Mouse (Mus musculus): Measurements from ENCODE around the gene Dhrs3.

Gene Dhrs3

DNA sequence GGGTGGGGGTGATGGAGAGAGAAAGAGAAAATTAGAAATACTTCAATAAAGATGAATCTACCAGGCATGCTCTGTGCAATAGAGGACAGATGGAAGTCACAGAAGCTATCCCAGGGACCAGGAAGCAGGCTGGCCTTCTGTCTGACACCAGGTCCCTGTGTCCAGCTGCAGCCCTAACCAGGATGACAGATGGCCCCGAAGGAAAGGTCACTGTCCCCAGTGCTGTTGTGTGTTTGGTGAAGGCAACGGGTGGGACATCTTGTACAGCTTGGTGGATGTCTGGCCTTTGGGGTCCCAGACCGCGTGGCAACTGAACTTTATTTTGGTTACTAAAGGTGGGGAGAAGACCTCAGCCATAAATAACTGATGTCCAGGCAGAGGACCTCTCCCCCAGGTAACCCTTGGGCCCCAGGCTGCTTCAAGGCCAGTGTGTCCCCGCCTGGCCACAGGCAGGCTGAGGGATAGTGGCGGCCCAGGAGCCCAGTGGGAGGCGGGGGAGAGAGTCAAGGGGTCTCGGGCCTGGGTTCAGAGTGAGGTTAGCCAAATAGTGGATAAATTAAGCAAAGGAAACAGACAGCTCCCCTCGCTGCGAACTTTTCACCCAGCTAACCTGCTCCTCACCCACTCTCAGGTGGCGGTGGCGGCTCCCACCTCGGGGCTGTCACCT is 48.3 kb downstream of the Dhrs3 start:
- no peak for DNase-seq

DNA sequence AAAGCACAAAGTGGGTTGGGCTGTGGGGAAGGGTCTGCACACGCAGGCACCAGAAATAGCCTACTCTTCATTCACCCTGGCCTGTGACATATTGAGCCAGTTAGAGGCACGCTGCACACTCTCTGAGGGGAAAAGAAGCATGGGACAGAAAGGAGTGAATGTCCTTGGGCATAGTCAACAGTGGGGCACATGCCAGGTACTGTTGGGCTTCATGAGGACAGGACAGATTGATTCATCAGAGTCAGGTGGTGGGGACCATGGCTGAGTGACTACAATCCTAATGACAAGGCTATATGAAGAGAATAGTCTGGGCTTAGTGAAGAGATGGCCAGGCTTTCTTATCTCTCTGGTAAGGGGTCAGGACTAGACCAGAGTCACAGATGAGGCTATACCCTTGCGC is 49.8 kb downstream of the Dhrs3 start:
- DNase-seq: no peak

DNA sequence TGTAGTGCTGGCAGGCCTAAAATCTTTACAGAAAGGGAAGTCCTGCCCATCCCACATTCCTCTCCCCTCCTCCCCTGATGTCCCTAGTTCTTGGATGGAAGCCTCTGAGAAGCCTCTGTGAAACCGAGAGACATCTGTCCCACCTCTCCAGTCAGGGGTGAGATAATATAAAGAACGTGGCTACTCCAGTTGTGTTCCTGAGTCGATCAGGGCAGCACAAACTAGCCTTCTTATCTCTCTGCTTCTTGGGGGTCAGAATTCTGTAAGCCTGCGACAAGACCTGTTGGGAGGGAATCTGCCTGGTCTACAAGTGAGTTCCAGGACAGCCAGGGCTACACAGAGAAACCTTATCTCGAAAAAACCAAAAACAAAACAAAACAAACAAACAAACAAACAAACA is 50.6 kb downstream of the Dhrs3 start:
- DNase-seq: no peak

DNA sequence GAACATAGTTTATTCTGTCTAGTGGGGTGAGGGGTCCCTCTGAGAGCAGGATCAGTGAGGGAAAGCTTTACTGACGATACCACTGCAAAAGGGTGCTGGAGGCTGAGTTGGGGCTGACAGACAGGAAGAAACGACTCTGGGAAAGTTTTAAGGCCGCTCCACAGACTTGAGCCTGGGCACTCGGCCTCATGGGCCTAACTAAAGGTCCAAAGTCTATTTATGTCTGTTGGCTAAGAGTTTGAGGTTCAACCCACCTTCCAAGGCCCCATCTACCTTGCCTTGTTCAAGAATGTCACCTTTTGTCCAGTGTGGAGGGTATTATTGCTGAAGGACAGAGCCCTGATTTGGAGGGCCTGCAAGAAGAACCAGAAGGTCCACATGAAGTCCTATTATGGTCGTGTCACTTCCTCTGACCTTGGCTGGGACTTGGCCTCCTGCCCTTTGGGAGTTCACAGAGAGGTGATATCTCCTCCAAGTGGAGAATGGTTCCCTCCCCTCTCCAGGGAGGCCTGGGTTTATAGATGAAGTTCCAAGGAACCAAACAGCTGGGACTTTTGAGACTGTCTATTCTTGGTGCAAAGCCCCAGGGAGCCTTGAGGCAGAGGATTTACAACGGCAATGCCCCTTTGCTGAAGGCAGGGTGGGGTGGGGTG is 55.2 kb downstream of the Dhrs3 start:
- peak; percentile 22 to 25 for DNase-seq

DNA sequence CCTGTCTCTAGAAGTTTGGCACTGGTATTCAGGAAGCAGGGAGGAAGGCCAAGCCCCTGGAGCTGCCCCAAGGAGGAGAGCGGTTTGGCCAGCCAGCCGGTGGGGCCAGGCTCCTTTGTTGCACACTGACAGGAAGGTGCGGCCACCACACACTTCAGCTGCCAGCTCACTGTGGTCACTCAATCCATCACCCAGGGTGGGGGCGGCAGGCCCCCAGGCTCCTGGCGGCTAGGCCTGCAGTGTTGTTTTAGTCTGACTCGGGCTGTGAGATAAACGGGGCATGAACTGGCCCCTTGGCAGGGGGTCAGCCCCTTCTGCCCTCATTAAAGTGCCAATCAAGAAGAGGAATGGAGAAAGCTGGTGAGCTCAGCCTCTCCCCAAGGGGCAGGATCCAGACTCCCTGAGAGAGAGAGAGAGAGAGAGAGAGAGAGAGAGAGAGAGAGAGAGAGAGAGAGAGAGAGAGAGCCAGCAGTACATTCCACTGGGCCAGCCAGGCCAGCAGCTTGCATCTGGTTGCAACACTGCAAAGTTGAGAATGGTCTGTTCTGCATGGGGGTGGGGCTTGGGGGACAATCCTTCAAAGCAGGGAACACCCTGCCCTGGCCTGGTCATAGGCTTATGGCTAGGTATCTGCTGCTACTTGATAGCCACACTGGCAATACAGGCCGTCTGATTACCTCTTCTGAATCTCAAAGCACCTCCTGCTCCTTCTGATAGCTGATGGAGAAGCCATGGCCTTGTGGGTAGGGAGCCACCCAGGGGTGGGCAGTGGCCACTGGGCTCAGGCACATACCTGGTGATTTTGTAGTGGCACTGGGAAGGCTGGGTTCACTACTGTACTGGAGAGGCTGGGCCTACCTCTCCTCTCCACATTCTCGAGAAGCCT is 57.1 kb downstream of the Dhrs3 start:
- no peak for DNase-seq

DNA sequence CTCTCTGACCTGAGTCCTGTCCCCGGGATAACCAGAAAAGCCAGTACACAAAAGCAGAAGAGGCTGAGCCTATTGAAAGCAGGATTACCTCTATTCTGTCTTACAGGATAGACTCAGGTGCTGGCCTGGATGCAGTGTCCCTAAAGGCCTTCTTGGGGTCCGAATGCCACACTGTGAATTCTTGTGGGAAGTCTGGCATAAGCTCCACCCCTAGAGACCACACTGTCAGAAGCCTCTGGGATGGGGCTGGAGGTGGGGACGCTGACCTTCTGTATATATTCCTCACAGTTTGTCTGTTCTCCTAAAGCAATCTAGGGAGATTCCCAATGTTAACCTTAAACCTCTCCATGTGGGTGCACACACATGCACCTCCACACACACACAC is 57.7 kb downstream of the Dhrs3 start:
- no peak for DNase-seq

DNA sequence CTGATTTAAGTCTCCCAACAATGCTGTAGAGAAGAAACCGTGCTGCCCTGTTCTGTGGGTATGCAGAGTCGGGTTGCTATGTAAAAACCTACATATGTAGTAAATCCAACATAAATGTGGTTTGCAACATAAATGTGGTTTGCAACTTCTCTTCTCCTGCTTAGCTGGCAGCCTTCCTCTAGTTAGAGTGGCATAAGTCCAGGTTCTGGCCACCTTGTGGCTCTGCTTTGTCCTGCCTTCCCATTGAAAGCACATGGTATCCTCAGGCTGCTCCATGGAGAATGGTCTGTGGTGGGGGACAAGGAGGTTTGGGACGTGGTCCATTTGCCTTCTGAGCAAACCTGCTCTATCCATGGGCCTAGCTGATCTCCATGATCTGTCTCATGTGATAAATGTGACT is 58.3 kb downstream of the Dhrs3 start:
- DNase-seq: no peak

DNA sequence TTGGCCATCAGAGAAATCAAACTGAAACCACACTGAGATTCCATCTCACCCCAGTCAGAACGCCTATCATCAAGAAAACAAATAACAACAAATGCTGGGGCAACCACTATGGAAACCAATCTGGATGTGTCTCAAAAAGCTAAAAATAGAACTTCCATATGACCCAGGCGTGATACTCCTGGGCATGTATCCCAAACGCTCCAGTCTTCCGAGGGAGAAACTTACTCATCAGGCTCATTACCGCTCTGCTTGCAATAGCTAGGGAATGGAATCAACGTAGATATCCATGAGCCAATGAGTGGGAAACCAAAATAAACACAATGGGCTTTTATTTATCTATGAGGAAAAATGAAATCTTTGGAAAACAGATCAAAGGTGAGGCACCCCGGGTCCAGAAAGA is 59.2 kb downstream of the Dhrs3 start:
- no peak for DNase-seq

DNA sequence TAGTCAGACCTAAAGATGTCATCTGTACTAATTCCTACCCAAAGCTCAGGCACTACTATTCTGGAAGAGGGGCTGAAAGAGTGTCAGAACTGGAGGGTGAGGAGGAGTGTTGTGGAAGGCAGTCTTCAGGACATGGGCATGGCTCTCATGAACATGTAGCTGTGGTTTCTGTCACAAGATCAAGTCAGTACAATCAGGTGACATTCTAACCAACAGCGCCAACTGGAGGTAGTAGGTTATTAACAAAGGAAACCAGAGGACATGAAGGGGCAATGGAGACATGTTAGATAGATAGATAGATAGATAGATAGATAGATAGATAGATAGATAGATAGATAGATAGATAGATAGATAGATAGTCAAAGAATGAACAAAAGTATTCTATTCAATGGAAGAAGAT is 60.8 kb downstream of the Dhrs3 start:
- DNase-seq: no peak

DNA sequence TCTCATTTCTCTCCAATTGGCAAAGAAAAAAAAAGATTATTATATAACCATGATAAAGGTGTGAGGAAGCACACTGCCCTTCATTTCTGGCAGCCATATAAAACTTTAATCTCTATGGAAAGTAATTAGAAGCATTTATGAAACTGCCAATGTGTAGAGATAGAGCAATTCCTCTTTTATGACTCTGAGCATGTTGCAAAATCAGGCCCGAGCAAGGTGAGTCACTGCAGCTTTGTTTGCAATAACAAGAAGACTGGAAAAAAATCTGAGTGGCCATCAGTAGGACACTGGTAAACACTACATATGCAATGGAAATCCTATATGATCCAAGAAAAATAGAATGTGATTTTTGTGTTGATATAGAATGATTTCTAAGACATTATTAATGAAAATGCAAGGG is 63.2 kb downstream of the Dhrs3 start:
- no peak for DNase-seq

DNA sequence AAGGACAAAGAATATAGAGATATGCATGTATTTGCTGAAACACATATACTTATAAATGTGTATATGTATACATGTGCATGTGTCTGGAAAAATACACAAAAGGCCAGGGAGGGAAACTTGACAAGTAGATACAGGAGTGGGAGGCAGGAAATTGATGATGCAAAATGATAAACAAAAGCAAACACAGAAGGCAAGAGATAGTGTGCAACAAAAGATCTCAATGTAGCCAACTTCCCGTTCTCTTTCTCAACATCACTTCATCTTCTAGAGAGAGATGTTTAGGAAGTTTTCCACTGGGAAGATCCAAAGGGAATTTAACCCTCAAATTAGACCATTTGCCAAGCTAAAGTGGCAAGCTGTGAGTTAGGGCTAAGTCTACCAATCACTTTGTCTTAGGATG is 63.7 kb downstream of the Dhrs3 start:
- DNase-seq: no peak

DNA sequence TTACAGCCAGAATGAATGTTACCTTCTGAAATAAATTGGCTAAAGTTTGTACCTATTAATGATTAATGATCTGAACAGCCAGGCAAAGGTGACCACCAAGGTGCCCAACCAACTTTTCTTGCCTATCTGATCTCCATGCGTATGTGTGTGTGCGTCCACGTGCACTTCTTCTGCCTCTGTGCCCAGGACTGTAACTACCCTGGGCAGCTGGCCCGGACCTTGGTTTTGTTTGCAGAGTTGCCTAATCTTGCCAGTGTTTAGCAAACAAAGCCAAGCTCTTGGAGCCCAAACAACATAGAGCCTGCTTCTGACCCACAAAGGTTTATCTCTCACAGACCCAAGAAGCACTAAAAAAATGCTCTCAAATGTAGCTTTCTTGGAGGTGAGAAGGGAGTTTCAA is 64.6 kb downstream of the Dhrs3 start:
- no peak for DNase-seq

DNA sequence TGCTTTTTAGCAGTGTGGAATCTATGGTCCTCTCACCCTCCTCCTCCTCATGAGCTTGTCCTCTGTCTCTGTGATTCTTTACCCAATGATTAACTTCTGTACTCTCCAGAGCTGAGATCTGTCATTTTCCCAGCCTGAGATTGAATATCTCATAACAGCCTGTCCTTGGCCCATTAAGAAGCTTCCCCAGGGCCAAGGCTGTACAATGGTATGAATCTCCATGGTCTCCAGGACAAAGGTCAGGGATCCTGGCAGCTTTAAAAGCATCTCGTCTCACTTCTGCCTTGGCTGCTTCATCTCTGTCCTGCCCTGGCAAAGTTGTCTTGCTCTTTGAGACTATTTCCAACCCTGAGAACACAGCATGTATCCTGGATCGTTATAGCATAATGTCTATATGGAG is 65.1 kb downstream of the Dhrs3 start:
- DNase-seq: no peak

DNA sequence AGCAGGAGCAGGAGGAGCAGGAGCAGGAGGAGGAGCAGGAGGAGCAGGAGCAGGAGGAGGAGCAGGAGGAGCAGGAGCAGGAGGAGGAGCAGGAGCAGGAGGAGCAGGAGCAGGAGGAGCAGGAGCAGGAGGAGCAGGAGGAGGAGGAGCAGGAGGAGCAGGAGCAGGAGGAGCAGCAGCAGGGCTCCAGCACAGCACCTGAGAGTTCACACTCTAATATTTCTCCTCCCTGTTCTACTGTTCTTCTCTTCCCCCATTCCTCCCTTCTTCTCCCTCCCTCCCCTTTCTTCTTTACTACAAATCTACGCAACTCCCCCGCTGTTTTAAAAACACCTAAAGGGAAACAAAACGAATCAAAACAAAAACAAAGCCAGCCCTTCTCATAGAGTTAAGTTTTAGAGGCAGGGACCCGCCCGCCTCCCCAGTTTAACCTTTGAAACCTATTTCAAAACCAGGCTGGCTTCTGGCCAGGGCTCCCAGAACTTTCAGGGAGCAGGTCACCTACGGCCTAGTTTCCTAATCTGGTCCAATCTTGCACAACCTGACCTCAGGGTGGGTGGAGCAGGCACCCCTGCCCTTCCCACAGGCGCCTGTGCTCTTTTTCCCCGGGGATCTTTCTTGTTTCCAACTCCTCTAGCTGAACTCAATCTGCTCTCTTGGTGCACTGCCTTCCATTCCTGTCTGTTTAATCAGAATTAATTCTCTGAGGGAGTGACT is 67.7 kb downstream of the Dhrs3 start:
- DNase-seq: no peak

DNA sequence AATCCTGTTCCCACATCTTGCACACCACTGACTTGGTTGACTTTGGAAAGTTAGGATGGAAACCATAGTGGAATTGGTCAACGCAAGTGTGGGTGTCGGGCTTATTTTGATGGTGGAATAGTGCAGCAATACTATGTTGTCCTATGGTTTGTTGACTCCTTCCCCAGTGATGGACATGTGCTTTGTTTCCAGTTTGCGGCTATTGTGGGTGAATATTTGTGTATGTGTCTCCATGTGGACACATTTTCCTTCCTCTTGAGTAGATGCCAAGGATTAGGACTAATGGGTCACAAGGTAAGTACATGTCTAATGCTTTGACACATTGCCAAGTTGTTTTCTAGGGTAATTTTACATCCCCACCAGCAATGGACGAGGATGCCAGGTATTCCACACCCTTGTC is 68.6 kb downstream of the Dhrs3 start:
- no peak for DNase-seq

DNA sequence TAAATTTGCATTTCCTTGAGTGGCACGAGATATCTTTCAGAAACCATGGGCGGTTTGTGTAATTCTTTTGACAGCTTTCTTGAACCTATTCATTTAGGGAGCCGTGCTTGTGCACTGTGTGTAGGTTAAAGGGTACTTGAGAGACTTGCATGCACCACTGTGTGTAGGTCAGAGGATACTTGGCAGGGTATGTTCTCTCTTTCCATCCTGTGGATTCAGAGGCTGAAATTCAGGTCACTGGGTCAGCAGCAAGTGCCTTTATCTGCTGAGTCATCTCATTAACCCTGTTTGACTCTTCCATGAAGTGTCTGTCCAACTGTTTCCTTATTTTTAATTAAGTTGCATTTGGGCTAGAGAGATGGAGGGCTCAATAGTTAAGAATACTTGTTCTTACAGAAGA is 69.1 kb downstream of the Dhrs3 start:
- no peak for DNase-seq

DNA sequence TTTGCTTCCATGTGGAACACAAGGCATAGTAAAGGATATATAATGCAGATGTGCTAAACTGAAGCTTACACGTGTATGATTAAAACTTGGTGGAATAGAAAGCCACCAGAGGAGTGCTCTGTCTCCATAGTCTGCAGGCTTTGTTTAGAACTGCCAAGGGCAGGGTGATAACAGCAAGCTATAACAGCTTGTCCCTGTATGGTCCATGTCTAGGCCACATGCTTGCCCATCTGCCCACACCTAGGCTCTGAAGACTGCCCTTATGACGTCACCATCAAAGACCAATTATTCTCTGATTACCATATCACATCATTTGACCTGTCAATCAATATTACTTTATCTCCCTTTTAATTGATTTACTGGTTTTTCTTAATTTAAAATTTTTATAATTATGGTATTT is 72.6 kb downstream of the Dhrs3 start:
- no peak for DNase-seq

DNA sequence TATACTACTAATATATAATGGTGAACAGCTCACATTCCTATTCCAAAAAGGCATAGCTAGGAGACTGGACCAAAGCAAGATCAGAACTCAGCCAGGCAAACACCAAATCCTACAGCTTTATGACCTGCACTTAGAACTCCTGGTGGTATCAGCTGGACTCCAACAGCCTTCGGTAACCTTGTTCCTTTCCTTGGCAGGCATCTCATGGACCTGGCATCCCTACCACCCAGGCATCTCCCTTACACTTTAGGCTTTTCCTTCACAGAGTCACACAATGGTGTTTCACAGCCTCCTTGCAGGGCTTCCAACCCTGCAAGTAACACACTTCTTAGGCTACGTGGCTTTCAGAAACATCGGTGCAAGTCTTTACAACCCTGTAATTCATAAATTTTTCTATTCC is 75.7 kb downstream of the Dhrs3 start:
- no peak for DNase-seq

DNA sequence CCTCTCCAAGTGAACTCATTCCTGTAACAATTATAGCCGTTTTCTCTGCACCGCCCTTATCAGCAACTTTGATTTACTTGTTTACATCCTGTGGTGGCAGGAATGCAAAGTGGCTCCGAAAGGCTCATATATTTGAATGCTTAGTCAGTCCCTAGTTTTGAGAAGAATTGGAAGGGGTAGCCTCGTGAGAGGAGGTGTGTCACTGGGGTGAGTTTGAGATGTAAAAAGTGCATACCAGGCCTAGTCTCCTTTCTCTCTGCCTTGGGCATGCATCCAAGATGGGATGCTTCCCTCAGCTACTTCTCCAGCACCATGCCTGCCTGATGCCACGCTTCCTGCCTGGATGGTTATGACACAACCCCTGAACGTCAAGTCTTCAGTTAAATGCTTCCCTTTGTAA is 76.4 kb downstream of the Dhrs3 start:
- DNase-seq: no peak

DNA sequence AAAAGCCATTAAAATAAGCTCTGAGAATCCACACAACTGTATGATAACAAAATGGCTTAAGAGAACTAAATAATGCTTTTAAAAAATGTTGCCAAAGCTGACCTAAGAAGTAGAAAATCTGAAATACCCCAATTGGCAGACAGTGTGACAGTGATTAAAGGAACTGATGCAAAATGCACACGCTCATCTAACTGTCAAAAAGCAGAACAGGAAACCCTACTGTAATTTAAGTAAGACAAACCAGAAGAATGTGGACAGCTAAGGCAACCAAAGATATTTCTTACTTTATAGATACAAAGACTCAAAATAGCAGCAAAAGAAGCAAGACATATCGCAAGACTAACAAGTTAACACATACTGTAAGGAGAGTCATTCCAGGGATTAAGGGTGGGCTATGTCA is 78.4 kb downstream of the Dhrs3 start:
- DNase-seq: no peak

DNA sequence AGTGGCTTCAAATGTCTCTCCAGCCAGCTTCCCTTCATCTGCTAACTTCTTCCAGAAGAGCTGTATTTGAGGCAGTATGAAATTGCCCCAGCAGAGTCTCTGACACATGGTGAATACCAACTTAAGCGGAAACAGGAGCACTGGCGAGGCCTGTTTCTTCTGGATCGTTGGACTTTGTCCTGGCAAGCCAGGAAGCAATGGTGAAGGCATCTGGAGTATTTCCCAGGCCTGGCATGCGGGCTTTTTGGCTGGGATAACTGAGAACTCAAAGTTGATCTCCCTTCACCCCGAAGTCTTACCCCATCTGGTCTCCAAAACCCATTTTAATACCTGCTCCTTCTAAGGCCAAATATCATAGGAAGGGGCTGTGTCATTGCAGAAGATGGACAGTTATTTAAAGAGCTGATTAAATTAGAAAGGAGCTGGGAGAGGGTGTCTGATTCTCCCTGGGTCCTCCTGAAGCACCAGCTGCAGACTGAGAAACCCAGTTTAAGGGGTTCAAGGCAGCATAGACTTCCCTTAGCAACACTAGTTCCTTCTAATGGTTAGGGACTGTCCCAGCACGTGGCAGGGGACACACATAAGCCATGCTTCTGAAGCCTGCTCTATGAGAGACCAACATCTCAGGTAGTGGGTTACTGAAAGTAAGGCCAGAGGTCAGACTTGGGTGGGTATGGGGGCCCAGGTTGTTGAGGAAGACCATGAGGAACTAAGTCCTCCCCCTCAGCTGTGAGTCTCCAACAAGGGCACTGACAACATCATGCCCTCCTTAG is 80.5 kb downstream of the Dhrs3 start:
- peak in 1 of 2 experiments; percentile 13 for DNase-seq

DNA sequence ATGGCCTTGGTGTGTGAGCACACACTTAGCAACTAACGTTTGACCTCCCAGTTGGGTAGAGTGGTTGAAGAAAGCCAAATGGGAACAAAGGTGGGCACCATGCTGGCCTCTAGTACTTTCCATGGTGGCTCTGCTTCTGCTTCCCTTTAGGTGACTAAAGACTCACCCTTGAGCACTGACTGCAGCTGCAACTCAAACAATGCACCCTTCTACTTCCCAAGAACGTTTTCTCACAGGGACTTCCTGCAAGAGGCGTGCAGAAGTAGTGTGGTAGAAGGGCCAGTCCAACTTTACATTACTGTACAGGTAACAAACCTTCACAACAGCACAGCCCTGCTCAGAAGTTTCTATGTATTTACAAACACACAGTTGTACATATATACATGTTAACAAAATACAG is 81.8 kb downstream of the Dhrs3 start:
- no peak for DNase-seq

DNA sequence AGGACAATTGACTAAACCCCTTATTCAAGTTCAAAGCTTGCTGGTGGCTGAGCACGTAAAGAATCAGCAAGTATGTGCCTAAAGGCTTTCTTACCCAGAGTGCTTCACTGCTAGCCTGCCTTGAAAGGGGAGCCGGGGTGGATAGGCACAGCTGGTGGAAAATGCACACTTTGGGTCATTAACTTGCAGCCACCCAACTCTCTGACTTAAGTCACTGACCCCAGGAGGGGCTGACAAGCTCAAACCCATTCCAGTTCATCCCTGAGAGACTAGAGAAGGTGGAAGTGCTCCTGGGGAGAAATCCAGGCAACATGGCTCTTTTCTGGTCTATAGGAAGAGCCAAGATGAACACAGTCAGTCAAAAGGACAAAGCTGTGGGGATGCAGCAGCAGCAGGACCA is 82.9 kb downstream of the Dhrs3 start:
- DNase-seq: no peak
